Mouse (Mus musculus) ovary, postnatal 10 days (tissue): Measurements from ENCODE around the gene Mphosph8.
A peak's percentile ranks its signal among the peaks of the same experiment; 100 is the strongest.

Source experiments
- DNase-seq: peaks from one replicate; pipeline ENCODE4 v3.0.0; 2022; ENCODE audit warnings: low spot score

Gene Mphosph8

DNA sequence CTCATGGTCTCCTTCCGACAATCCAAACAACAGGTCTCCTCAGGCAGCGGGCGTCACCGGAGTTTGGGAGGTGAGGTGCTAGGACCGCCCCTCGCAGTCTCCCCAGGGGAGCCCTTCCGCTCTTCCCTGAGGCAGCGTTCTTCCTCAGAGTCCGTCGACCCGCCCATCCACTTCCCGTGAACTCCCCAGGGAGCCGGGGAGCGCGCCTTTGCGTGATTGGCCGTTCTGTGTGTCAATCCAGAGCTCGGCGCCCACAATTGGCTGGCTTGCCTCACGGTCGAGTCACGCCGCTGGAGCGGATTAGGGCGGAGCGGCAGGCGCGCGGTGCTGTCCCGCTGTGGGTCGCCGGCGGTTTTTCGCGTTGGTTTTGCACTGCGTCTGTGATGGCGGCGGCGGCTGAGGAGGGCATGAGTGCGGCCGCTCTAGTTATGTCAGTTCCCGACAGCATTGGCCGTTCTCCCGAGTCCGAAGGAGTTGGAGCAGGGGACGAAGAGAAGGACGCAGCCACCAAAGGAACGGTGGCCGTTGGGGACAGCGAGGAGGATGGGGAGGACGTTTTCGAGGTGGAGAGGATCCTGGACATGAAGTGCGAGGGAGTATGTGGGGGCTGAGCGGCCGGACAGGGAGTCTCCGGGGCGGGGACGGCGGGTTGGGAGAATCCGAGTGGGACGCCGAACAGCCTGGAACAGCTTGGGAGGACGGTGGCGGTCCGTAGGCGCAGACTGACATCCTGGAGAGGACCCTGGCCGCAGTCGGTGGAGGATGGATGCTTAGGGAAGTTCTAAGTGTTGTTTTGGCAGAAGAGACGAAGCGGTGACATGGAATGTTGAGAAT lies at the start of gene Mphosph8:
TSS of gene Mphosph8 (plus strand) at position 280 of the 834 bp plus-strand sequence.
- DNase-seq: peak; percentile 97

DNA sequence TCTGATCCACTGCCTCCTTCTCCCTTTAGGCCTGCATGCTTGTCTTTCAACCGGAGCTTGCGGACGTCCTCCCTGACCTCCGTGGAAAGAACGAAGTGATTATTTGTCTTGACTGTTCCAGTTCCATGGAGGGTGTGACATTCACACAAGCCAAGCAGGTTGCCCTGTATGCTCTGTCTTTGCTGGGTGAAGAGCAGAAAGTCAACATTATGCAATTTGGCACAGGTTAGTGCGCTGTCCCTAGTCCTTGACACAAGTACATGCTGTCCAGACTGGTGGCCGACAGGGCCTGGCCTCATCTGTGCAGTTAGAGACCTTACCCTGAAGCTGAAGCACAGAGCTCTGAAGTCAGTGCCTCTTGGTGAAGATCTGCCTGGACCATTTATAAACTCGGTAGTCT lies 47.6 kb upstream of the Mphosph8 start:
- no peak for DNase-seq

DNA sequence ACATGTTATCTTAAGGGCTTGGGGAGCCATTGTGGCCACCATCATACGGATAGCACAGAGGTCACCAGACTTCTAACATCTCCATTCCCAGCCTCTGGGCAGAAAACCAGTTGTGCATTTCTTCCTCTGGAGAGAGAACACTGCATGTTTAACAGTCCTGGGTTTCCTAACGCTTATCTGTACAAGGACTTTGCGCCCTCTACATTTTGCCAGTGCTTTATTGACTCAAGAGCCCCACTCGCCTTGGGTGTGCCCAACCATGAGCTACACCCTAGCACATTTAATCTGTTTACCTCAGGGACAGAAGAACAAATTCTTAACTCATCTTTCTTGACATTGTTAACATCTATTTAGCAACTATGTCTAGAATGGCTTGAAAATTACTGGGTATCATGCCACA lies 41.8 kb upstream of the Mphosph8 start:
- no peak for DNase-seq

DNA sequence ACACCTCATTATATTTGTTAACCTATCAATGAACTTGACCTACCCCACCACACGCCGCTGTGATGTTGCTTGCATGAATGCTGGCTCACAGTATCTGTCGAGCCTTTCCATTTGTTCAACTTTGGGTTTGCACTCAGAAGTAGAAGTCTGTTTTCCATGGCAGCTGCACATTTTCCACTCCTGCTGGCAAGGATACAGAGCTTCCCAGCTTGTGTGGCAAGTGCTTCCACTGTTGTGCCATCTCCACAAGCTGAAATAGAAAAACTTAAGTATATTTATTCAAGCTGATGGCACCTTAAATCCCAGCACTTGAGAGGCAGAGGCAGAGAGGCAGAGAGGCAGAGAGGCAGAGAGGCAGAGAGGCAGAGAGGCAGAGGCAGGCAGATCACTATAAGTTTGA lies 39.7 kb upstream of the Mphosph8 start:
- no peak for DNase-seq

DNA sequence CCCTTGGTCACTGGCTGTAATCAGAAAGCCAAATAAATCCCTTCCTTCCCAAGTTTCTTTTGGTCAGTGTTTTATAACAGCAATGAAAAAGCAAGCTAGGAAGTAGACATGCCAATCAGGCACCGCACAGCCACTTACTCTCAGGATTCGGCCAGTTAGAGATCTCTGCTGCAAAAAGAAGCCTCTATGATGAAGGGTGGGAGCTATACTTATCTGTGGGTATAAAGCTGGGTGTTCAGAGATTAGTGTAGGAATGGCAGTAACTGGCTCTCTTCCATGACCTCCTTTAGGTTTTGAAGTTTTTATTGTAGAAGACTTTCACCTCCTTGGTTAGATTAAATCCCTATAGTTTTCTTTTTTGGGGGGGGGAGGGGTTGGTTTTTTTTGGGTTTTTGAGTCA lies 36.9 kb upstream of the Mphosph8 start:
- no peak for DNase-seq

DNA sequence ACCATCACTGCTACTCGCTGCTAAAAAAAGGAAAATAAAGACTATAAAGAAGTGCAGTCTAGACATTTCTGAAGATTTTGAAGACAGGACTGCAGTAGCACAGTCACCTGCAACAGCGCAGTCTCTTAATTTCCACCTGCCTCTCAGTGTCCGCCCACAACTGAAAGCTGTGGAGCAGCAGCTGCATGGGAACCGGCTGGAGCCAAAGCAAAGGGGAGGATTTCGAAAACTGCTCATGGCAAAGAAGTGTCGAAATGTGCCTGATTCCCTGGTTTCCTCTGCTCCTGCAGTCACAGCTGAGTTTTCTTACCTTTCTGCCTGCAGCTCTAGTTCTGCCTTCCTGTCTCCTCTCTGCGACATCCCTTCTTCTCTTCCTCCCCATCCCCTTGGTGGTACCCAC lies 20.8 kb upstream of the Mphosph8 start:
- DNase-seq: no peak

DNA sequence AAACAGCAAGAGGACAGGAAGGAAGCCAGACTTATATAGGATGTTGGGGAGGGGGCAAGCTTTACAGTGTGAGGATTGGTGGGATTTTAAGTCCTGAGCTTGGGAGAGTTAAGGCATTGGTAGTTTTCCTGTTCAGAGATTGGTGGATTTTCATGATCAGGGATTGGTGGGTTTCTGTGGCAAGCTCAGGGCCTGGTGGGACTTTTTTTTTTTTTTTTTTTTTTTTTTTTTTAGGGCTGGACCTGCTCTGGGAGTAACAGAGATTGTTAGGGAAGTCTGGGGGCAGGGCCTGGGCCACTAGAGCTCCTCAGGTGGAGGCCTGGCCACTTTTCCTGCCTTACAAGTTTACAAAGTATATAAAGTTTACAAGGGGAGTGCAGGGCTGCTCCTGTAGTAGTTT lies 18.6 kb upstream of the Mphosph8 start:
- no peak for DNase-seq

DNA sequence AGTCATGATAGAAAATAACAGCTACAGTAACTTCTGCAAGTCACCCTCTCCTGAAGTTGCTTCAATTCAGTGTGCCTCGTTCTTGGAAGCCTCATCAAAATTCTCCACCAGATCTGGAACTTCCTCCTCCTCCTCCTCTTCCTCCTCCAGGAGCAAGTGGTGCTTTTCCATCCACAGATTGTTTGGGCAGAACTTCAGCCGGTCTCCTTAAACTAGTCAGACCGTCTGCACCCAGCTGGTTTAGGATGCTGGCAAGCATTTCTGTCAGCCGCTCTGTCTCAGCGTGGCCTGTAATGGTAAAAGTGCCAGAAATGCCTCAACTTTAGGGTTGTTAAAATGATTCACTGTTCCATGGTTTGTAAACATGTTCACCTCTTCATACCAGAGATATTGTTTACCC lies 2.4 kb upstream of the Mphosph8 start:
- no peak for DNase-seq

DNA sequence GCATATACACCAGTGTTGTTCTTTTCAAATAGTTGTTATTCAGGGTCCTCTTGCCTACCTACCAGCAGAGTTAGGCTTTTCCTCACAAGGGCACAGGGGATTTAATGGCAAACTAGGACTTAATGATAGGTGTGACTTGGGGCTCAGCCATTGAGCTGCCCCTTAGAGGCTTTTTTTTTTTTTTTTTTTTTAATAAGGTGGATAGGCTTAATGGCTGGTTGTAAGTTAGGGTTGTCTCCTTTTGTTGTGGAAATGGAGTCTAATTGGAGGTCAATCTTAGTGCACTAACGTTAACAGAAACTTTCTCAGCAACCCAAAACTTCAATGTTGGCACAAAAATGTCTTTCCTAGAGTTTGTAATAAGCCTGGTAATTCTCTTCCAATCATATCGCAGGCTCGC lies 1.1 kb upstream of the Mphosph8 start:
- DNase-seq: no peak

DNA sequence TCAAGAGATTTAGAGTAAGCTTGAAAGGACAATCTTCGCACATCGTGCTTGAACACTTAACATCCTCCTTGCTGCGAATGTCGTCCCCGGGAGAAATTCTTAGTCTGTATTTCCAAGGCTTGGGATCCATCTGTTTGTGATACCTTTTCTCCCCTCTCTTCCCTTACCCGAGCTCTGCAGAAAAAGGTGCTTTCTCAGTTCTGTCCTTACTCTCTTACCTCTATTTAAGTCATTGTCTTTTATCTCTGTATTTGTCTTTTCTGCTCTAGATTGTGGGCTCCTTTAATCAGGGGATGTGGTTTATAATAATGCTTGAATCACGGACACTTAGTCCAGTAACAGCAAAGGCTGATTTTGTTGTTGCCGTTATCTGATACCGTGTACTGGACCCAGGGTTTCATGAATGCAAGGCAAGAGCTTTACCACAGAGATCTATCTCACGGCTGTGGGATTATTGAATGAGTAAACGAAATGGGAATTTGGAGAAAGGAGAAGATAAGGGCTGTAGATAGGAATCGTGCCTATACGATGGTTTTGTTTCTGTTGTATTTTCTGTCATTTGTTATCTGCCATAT lies 1.1 kb downstream of the Mphosph8 start:
- no peak for DNase-seq

DNA sequence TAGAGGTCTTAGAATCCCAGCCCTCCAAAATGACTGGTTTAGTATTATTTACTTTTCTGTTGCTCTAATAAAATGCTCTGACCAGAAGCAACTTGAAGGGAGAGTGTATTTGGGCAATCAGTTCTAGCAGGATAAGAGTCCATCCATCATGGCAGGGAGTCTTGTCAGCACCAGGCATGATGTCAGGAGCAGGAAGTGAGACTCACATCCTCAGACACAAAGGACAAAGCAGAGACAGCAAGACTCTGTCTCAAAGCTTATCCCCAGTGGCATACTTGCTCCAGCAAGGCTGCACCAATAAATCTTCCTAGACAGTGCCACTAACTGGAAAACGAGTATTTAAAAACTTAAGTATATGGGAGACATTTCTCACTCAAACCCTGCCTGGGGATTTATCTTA lies 17.4 kb downstream of the Mphosph8 start:
- no peak for DNase-seq

DNA sequence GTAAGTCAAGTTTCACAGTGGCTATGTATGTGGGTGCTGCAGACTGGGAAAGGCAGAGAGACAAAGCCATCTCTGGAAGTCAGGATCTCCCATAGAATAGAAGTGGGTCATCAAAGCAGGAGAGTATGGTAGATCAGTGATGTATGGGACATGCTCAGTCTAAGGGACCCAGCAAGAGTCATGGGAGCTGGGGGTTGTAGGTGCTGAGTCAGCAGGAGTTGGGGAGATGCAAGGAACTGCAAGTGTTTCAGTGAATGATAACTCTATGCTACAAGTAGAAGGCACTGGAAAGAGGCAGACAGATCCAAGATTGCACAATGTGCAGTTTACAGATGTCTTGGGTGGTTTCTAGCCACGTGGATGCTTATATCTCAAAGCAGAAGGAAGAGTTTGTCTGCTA lies 21.1 kb downstream of the Mphosph8 start:
- no peak for DNase-seq

DNA sequence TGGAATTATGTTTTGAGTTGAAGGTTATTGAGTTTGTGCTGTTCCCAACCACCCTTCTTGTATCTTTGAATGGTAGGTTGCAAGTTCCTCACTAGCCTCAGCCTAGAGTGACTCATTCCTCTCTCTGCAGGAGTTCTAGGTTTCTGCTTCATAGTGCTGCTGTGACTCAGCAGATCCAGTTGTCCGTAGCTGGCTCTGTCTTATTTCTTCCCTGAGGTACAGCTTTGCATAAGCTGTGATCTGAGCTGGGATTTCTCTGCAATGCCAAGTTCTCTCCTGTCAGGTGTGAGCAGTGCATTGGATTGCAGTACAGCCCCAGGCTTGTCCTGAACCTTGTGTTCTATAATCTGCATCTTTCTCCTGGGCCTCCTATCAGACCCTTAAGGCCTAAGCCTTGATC lies 21.7 kb downstream of the Mphosph8 start:
- no peak for DNase-seq

DNA sequence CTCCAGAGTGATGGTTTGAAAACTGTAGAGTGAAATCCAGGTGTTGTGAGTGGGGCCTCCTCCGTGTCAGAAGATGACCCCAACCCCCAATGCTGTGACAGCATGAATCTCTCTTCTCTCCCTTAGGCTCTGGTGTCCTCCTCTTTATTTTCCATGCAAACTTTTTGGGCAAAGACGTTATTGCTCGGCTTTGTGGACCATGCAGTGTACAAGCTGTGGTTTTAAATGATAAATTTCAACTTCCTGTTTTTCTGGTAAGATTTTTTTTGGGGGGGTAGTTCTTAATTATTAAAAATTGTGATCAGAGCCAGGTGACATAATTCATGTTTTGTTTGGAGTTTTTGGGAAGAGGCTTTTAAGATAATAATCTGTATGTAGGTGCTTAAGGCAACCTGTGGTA lies 27.4 kb downstream of the Mphosph8 start:
- no peak for DNase-seq

DNA sequence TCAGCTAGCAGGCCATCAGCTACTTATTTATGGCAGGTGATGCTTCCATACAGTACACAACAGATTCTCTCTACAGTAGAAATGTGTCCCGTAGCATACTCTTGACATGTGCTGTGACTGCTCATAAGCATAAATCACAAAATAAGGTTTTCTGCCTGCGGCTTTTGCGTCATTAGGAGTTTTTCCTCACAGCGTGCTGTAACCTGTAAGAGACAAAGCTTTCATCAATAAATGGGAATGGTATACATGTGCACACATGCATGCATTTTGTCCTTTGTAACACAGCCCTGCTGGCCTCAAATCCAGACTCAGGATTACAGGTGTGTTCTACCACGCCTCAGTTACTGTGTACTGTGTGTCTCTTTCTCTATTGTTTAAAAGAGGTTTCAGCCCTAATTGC lies 29.8 kb downstream of the Mphosph8 start:
- no peak for DNase-seq

DNA sequence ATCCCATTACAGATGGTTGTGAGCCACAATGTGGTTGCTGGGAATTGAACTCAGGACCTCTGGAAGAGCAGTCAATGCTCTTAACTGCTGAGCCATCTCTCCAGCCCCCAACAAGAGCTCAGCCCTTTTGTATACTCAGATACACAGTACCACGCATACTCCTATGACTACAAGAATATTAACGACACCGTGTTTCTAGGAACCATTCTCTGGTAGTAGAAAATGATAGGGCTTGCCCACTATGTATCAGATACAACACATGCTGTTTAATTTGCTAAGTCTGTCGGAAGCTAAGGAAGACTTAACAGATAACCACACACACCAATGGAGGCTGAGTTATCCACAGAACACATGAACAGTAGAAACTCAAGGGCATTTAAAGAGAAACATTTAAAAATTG lies 34.6 kb downstream of the Mphosph8 start:
- DNase-seq: no peak

DNA sequence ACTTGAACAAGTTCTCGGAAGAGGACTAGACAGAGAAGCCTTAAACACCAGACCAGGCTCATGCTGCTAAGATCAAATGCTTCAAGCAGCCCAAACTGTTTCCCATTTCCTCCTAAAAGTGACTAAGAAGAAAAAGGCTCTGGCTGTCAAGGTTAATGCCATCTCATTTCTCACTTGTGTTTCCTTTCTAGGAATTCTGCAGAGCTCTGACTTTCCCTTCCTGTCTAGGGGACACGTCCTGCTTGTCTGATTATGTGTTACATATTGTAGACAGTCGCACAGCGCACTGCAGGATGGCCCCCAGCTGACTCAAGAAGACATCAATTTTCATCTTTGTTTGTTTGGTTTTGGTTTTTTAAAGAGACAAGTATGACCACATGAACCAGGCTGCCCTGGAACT lies 37.6 kb downstream of the Mphosph8 start:
- DNase-seq: no peak

DNA sequence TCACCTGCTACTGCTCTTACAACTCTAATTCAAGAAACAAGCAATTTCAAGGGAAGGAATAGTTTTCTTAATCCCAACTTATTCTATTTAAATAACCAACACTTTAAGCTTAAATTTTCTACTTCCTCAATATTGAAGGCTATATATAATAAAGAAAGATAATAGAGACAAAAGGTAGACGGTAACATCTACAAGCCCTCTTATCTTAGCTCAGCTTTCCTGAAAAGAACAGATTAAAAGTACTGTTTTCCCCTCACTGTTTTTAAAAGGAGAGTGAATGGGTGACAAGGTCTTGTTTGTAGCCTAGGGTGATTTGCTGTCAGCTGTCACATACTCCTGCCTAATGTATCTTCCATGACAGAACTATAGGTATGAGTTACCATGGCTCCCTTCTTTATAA lies 58.4 kb downstream of the Mphosph8 start:
- no peak for DNase-seq

DNA sequence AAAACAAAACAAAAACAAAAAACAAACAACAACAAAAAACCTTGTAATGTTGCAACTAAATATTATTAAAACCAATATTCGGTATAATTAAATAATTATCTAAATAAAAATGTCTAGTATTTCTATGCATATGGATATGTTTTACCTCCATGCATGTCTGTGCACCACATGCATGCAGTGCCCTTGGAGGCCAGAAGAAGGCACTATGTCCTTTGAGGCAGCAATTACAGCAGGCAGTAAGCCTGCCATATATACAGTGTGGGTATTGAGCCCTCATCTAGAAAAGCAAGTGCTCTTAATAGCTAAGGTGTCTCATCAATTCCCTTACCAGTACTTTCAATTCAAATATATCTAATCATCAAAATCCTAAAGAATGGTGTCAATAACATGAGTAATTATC lies 72.1 kb downstream of the Mphosph8 start:
- no peak for DNase-seq
